ENCODE assay signal across 9 mouse cellular contexts in genomic region chr3:93015460-93016104, GRCm38 (mm10). TPM values are rescaled to one million over a fixed set of nuclear protein-coding genes. Genes with fewer than 3 reads are reported as not detected.
A peak's percentile ranks its signal among the peaks of the same experiment; 100 is the strongest.
DNase-seq lines count a peak whose midpoint lies in the region; ATAC-seq lines count a peak whose summit lies in the region.
"Had no signal": no experiment of that assay in that cellular context is flagged by ENCODE, and none has a peak within 500 bp of the region (broad histone marks: within the 10 kb centered on the region; RNA-seq: fewer than 3 reads in every experiment).

Gene Crct1, minus strand, starts transcription at chr3:93015687.

- no peak for DNase-seq in kidney, adult 9 months
- DNase-seq in thymus, postnatal 4 days: no peak
- DNase-seq in gastrocnemius, postnatal 10 days: no peak
- DNase-seq in frontal cortex, postnatal 14 days (ENCODE audit: low spot score in 2 of 2): no peak
- DNase-seq: thymus, postnatal 36 days had no signal

- H3K4me3 ChIP-seq in kidney, embryonic 14.5 days (ENCODE audit: low read length): peak within 1 kb of the TSS; percentile 40
- H3K4me3 ChIP-seq in embryonic facial prominence, embryonic 12.5 days: peak within 1 kb of the TSS; percentile 45
- peak within 1 kb of the TSS; percentile 59 for H3K4me3 ChIP-seq in intestine, embryonic 16.5 days (ENCODE audit: low read length)
- peak within 1 kb of the TSS; percentile 43 for H3K4me3 ChIP-seq in neural tube, embryonic 12.5 days

- no peaks in the 10 kb centered on the region for H3K9me3 ChIP-seq in kidney, embryonic 14.5 days (ENCODE audit: control insufficient read depth, low read length)
- no peaks in the 10 kb centered on the region for H3K9me3 ChIP-seq in embryonic facial prominence, embryonic 12.5 days
- H3K9me3 ChIP-seq in intestine, embryonic 16.5 days (ENCODE audit: control insufficient read depth, low read length): no peaks in the 10 kb centered on the region
- H3K9me3 ChIP-seq in neural tube, embryonic 12.5 days: no peaks in the 10 kb centered on the region

- no peaks in the 10 kb centered on the region for H3K27me3 ChIP-seq in kidney, embryonic 14.5 days (ENCODE audit: control insufficient read depth, insufficient read depth, low read length)
- 0 out of 2 replicates have a peak, but pooled peaks cover 6% of the 10 kb centered on the region for H3K27me3 ChIP-seq in embryonic facial prominence, embryonic 12.5 days
- H3K27me3 ChIP-seq in intestine, embryonic 16.5 days (replicated peaks; ENCODE audit: control insufficient read depth, insufficient read depth, low read length): no peaks in the 10 kb centered on the region
- no peaks in the 10 kb centered on the region for H3K27me3 ChIP-seq in neural tube, embryonic 12.5 days (replicated peaks)

- peak within 1 kb of the TSS; percentile 68 for H3K4me2 ChIP-seq in kidney, embryonic 14.5 days (replicated peaks; ENCODE audit: low read depth, low read length)
- H3K4me2 ChIP-seq in embryonic facial prominence, embryonic 12.5 days (replicated peaks): peak within 1 kb of the TSS; percentile 68
- peak within 1 kb of the TSS; percentile 93 for H3K4me2 ChIP-seq in intestine, embryonic 16.5 days (ENCODE audit: low read depth, low read length)
- peak within 1 kb of the TSS; percentile 80 for H3K4me2 ChIP-seq in neural tube, embryonic 12.5 days (replicated peaks)

- peak; percentile 18; the same call in 1 of the 2 replicates for ATAC-seq in kidney, embryonic 14.5 days (ENCODE audit: low FRiP score, low TSS enrichment)
- ATAC-seq in embryonic facial prominence, embryonic 12.5 days (ENCODE audit: insufficient number of reproducible peaks, insufficient read depth, low FRiP score, low TSS enrichment): no peak
- no peak for ATAC-seq in intestine, embryonic 16.5 days
- peak; percentile 31; the same call in 1 of the 2 replicates for ATAC-seq in neural tube, embryonic 12.5 days (ENCODE audit: low FRiP score, low read depth)

- 39% methylated on average over 4 of the region's 4 CpGs for WGBS in kidney, embryonic 14.5 days
- WGBS in embryonic facial prominence, embryonic 12.5 days: 64% methylated on average over 4 of the region's 4 CpGs
- 28% methylated on average over 4 of the region's 4 CpGs for WGBS in intestine, embryonic 16.5 days
- WGBS in neural tube, embryonic 12.5 days: 52% methylated on average over 3 of the region's 4 CpGs

- no peaks in the 10 kb centered on the region for H3K36me3 ChIP-seq in kidney, embryonic 14.5 days (ENCODE audit: control insufficient read depth, insufficient read depth, low read length)
- no peaks in the 10 kb centered on the region for H3K36me3 ChIP-seq in embryonic facial prominence, embryonic 12.5 days
- H3K36me3 ChIP-seq in intestine, embryonic 16.5 days (ENCODE audit: control insufficient read depth, insufficient read depth, low read length): no peaks in the 10 kb centered on the region
- H3K36me3 ChIP-seq in neural tube, embryonic 12.5 days: no peaks in the 10 kb centered on the region

- no peak within 1 kb of the TSS for H3K27ac ChIP-seq in kidney, embryonic 14.5 days (ENCODE audit: low read depth, low read length)
- H3K27ac ChIP-seq in embryonic facial prominence, embryonic 12.5 days: 0 out of 2 replicates have a peak within 1 kb of the TSS, but pooled peaks have one; percentile 25
- no peak within 1 kb of the TSS for H3K27ac ChIP-seq in intestine, embryonic 16.5 days (ENCODE audit: low read length)
- no peak within 1 kb of the TSS for H3K27ac ChIP-seq in neural tube, embryonic 12.5 days

- H3K4me1 ChIP-seq in kidney, embryonic 14.5 days (ENCODE audit: control insufficient read depth, insufficient read depth, low read length): peaks cover 3% of the 10 kb centered on the region; the same call in 1 of the 2 replicates
- H3K4me1 ChIP-seq in embryonic facial prominence, embryonic 12.5 days: no peaks in the 10 kb centered on the region
- H3K4me1 ChIP-seq in intestine, embryonic 16.5 days (ENCODE audit: control insufficient read depth, insufficient read depth, low read length): peaks cover 4% of the 10 kb centered on the region
- no peaks in the 10 kb centered on the region for H3K4me1 ChIP-seq in neural tube, embryonic 12.5 days

- peak within 1 kb of the TSS; percentile 38 for H3K9ac ChIP-seq in kidney, embryonic 14.5 days (ENCODE audit: low read depth, low read length)
- H3K9ac ChIP-seq in embryonic facial prominence, embryonic 12.5 days: peak within 1 kb of the TSS; percentile 40
- H3K9ac ChIP-seq in intestine, embryonic 16.5 days (ENCODE audit: low read depth, low read length): peak within 1 kb of the TSS; percentile 69
- peak within 1 kb of the TSS; percentile 41 for H3K9ac ChIP-seq in neural tube, embryonic 12.5 days

RNA-seq across cellular contexts. Expression of gene Crct1, which starts in this region (rescaled TPM):
- 0.64 and 0.67 TPM in 2 replicates for polyA plus RNA-seq in kidney, embryonic 14.5 days (2014; fragmentation: Nextera tagmentation; extraction: Ambion mirVana)
- polyA plus RNA-seq in embryonic facial prominence, embryonic 12.5 days (2016; fragmentation: Nextera tagmentation; extraction: Ambion mirVana): not detected in 2 replicates
- polyA plus RNA-seq in intestine, embryonic 16.5 days (2015; fragmentation: Nextera tagmentation; extraction: Ambion mirVana): not detected in 2 replicates
- polyA plus RNA-seq in neural tube, embryonic 12.5 days (2016; fragmentation: Nextera tagmentation; extraction: Ambion mirVana): 0.32 TPM in 1 of 2 replicates, not detected in the other
- total RNA-seq in gastrocnemius, postnatal 10 days (2021): not detected

Comparison
In these comparisons a context has a peak if more than half of its experiments do, and no peak if none do; other contexts are left out.
1. Peak in ATAC-seq, H3K4me3 ChIP-seq, H3K9ac ChIP-seq and H3K4me2 ChIP-seq in kidney, embryonic 14.5 days; RNA of the gene not detected or under 1 TPM.
2. Peak in ATAC-seq, H3K4me3 ChIP-seq, H3K9ac ChIP-seq and H3K4me2 ChIP-seq in neural tube, embryonic 12.5 days; RNA of the gene not detected or under 1 TPM.